Mouse (Mus musculus) forebrain, embryonic 16.5 days (tissue): ENCODE measurements at regions not wholly inside any gene's neighbourhood (a gene's known extent, or its start where the extent isn't known, plus 50 kb on each side); places are given as distances from the start of the nearest gene placed in this dataset.

ENCODE experiments used
- ATAC-seq: fragments of 200-750 bp; cut with Nextera tagmentation; 2 replicates; pipeline ENCODE4 v1.8.0; 2017; ENCODE audit warnings: mild to moderate bottlenecking, moderate library complexity
- H3K27ac ChIP-seq: fragments of 300-500 bp; sonication (generic); 2 replicates; pipeline ENCODE4 v1.5.1; 2014; ENCODE audit warnings: low read length, control low read depth
- H3K27me3 ChIP-seq: fragments of 300-500 bp; sonication (generic); replicated peaks from 2 replicates; pipeline ENCODE4 v1.6.1; 2014; ENCODE audit warnings: low read length; ENCODE audit not compliant: control insufficient read depth, insufficient read depth
- H3K36me3 ChIP-seq: fragments of 300-500 bp; sonication (generic); 2 replicates; pipeline ENCODE4 v1.6.1; 2014; ENCODE audit not compliant: control insufficient read depth, insufficient read depth
- H3K4me1 ChIP-seq: fragments of 300-500 bp; sonication (generic); replicated peaks from 2 replicates; pipeline ENCODE4 v1.6.1; 2014; ENCODE audit warnings: low read length; ENCODE audit not compliant: control insufficient read depth, insufficient read depth
- H3K4me2 ChIP-seq: fragments of 300-500 bp; sonication (generic); 2 replicates; pipeline ENCODE4 v1.6.1; 2014; ENCODE audit warnings: mild to moderate bottlenecking, low read length, control low read depth
- H3K4me3 ChIP-seq: fragments of 300-500 bp; sonication (generic); replicated peaks from 2 replicates; pipeline ENCODE4 v1.5.1; 2014; ENCODE audit warnings: mild to moderate bottlenecking, low read length, control low read depth
- H3K9ac ChIP-seq: fragments of 300-500 bp; sonication (generic); replicated peaks from 2 replicates; pipeline ENCODE4 v1.6.1; 2014; ENCODE audit warnings: low read depth, low read length, control low read depth
- H3K9me3 ChIP-seq: fragments of 300-500 bp; sonication (generic); 2 replicates; pipeline ENCODE4 v1.6.1; 2016; ENCODE audit warnings: low read length; ENCODE audit not compliant: control insufficient read depth
- WGBS: fragments of 180-500 bp; shearing (Covaris S2); extraction: QIAGEN DNeasy Blood & Tissue Kit; methylation state at CpG from one replicate; pipeline ENCODE4 v1.1.7; 2014; 5-methylcytosine and 5-hydroxymethylcytosine counted together

GRCm38 (mm10) chr1:18578625-18579024 lies 313.7 kb upstream of the Defb41 start:
- H3K36me3 ChIP-seq = no peaks in the 10 kb centered on the region
- H3K4me1 ChIP-seq = no peaks in the 10 kb centered on the region
- no peak overlapping the region for H3K4me3 ChIP-seq
- no peak overlapping the region for H3K27ac ChIP-seq
- H3K9me3 ChIP-seq = no peaks in the 10 kb centered on the region
- no peak overlapping the region for H3K4me2 ChIP-seq
- H3K9ac ChIP-seq = no peak overlapping the region
- no peaks in the 10 kb centered on the region for H3K27me3 ChIP-seq
- WGBS = 93% methylated on average over 2 of the region's 2 CpGs
- ATAC-seq = no peak

- Histone ChIP-seq H3K9ac (no peak overlapping the region), H3K27me3 (no peaks in the 10 kb centered on the region), H3K9me3 (no peaks in the 10 kb centered on the region), H3K36me3 (no peaks in the 10 kb centered on the region), H3K27ac (no peak overlapping the region), H3K4me2 (no peak overlapping the region), H3K4me1 (no peaks in the 10 kb centered on the region), H3K4me3 (no peak overlapping the region)
- WGBS = 12% methylated on average over 2 of the region's 2 CpGs
- no peak for ATAC-seq
Measured at GRCm38 (mm10) chr1:18567086-18567485, 302.1 kb upstream of the Defb41 start.

- 73% methylated on average over 2 of the region's 2 CpGs for WGBS
- no peak overlapping the region for H3K4me2 ChIP-seq
- no peak for ATAC-seq
- no peaks in the 10 kb centered on the region for H3K4me1 ChIP-seq
- no peaks in the 10 kb centered on the region for H3K9me3 ChIP-seq
- no peaks in the 10 kb centered on the region for H3K27me3 ChIP-seq
- H3K27ac ChIP-seq = no peak overlapping the region
- no peak overlapping the region for H3K4me3 ChIP-seq
- H3K9ac ChIP-seq = no peak overlapping the region
- H3K36me3 ChIP-seq = no peaks in the 10 kb centered on the region
Measured at GRCm38 (mm10) chr1:18551211-18551610, 286.3 kb upstream of the Defb41 start.

- H3K36me3 ChIP-seq = no peaks in the 10 kb centered on the region
- no peak overlapping the region for H3K4me2 ChIP-seq
- no peak overlapping the region for H3K9ac ChIP-seq
- no peaks in the 10 kb centered on the region for H3K9me3 ChIP-seq
- 100% methylated on average over 1 of the region's 1 CpGs for WGBS
- no peak overlapping the region for H3K4me3 ChIP-seq
- H3K27ac ChIP-seq = no peak overlapping the region
- no peak for ATAC-seq
- H3K27me3 ChIP-seq = no peaks in the 10 kb centered on the region
- H3K4me1 ChIP-seq = no peaks in the 10 kb centered on the region
Measured at GRCm38 (mm10) chr1:18531702-18532101, 266.8 kb upstream of the Defb41 start.

DNA sequence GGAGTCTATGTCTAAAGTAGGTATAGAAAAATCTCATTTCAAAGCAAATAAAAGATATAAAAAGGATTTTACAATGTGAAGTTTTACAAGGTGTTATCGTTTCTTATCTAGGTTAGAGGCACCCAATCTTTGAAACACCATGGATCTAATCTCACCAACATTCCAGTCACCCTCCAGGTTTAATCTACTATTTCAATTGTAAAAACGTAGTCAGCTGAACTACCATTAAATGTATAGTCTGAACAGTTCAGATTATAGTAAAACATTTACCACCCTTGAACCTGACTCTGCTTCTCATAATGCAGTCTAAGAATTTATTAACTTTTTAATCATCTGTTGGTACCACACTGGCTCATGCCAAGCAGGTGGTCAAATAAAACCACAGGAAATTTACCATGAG lies 259.5 kb upstream of the Defb41 start:
- 87% methylated on average over 2 of the region's 2 CpGs for WGBS
- Histone ChIP-seq H3K9me3 (no peaks in the 10 kb centered on the region), H3K9ac (no peak overlapping the region), H3K4me1 (no peaks in the 10 kb centered on the region), H3K27me3 (no peaks in the 10 kb centered on the region), H3K4me2 (no peak overlapping the region), H3K36me3 (no peaks in the 10 kb centered on the region), H3K4me3 (no peak overlapping the region), H3K27ac (no peak overlapping the region)
- no peak for ATAC-seq

GRCm38 (mm10) chr1:18522902-18523301 lies 258.0 kb upstream of the Defb41 start:
- H3K4me3 ChIP-seq = no peak overlapping the region
- no peak overlapping the region for H3K27ac ChIP-seq
- no peak overlapping the region for H3K4me2 ChIP-seq
- H3K36me3 ChIP-seq = no peaks in the 10 kb centered on the region
- no peaks in the 10 kb centered on the region for H3K27me3 ChIP-seq
- no peak overlapping the region for H3K9ac ChIP-seq
- no peaks in the 10 kb centered on the region for H3K4me1 ChIP-seq
- no peak for ATAC-seq
- H3K9me3 ChIP-seq = no peaks in the 10 kb centered on the region
- 50% methylated on average over 2 of the region's 2 CpGs for WGBS

DNA sequence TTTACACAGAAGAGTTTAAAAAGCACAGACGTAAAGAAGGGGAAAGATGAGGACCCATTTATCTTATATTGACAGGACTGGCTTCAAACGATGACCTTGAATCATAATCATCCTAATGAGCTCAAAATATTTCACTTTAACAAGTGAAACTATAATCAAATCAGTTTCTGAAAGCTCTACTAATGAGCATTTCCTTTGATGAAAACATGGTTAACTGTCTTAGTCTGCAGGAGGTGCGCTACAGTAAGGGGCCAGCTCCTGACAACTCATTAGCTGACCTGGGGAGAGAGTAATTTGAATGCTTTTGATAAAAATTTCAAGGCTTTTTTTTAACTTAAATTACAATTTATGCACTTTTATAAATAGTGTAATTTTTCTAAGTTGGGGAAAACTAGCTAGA lies 247.8 kb upstream of the Defb41 start:
- no peak overlapping the region for H3K4me3 ChIP-seq
- H3K27me3 ChIP-seq = no peaks in the 10 kb centered on the region
- no peak for ATAC-seq
- no peak overlapping the region for H3K4me2 ChIP-seq
- no peak overlapping the region for H3K9ac ChIP-seq
- H3K9me3 ChIP-seq = no peaks in the 10 kb centered on the region
- no peaks in the 10 kb centered on the region for H3K4me1 ChIP-seq
- H3K27ac ChIP-seq = no peak overlapping the region
- no peaks in the 10 kb centered on the region for H3K36me3 ChIP-seq
- WGBS = 39% methylated on average over 3 of the region's 3 CpGs

DNA sequence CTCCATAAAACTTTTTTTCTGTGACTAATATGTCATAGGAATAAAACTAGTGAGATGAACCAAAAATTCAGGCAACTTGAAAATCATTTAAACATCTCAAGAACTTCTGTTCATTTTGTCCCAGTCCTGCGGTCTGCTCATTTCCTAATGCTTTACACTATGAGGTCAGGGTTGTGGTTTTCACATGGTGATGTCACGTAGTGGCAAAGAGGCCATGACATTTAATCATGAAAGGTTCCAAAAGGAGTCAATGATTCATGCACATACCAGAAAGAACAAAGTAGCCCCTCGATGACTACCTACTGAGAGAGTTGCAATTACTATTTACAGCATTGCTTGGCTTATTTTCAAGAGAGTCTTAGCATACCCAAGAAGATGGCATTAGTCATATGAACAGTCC lies 233.6 kb upstream of the Defb41 start:
- no peak for ATAC-seq
- Histone ChIP-seq H3K4me2 (no peak overlapping the region), H3K9ac (no peak overlapping the region), H3K36me3 (no peaks in the 10 kb centered on the region), H3K27ac (no peak overlapping the region), H3K27me3 (no peaks in the 10 kb centered on the region), H3K4me1 (no peaks in the 10 kb centered on the region), H3K4me3 (no peak overlapping the region), H3K9me3 (no peaks in the 10 kb centered on the region)
- 82% methylated on average over 3 of the region's 3 CpGs for WGBS

DNA sequence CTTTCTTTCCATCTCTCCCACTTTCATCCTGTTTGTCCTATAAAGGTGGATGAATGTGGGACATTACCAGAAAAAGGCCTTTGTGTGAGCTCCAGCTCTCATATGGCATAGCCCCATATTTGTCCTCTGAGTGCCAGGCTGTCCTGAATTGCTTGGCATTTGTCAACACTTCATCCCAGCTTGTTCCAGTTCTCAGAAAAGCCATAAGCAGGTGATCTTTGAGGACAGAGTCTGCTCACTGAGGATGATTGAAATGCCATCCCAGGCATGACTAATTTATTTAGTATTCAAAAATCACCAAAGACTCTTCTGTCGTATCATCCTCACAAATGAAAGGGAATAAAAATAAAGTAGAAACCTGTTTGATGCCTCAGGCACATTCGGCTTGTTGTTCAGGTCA lies 203.6 kb upstream of the Defb41 start:
- Histone ChIP-seq H3K4me2 (no peak overlapping the region), H3K9ac (no peak overlapping the region), H3K9me3 (no peaks in the 10 kb centered on the region), H3K4me1 (no peaks in the 10 kb centered on the region; the same call in 1 of the 2 replicates), H3K27ac (no peak overlapping the region), H3K27me3 (no peaks in the 10 kb centered on the region), H3K4me3 (no peak overlapping the region), H3K36me3 (no peaks in the 10 kb centered on the region)
- no peak for ATAC-seq
- WGBS = 78% methylated on average over 2 of the region's 2 CpGs

- WGBS = 22% methylated on average over 3 of the region's 3 CpGs
- H3K36me3 ChIP-seq = no peaks in the 10 kb centered on the region
- H3K9ac ChIP-seq = no peak overlapping the region
- H3K9me3 ChIP-seq = no peaks in the 10 kb centered on the region
- ATAC-seq = peak; percentile 84
- H3K4me1 ChIP-seq = no peaks in the 10 kb centered on the region; the same call in 1 of the 2 replicates
- H3K4me2 ChIP-seq = no peak overlapping the region
- no peak overlapping the region for H3K27ac ChIP-seq
- H3K27me3 ChIP-seq = no peaks in the 10 kb centered on the region
- no peak overlapping the region for H3K4me3 ChIP-seq
Measured at GRCm38 (mm10) chr1:18465303-18465829, 200.4 kb upstream of the Defb41 start.
